Mouse (Mus musculus): ENCODE measurements around the gene Ptpn18. TPM values are rescaled to one million over a fixed set of nuclear protein-coding genes. Genes with fewer than 3 reads are reported as not detected.
"Not testable (repeated sequence)": the region's sequence is repeated elsewhere in the genome, so short reads cannot be mapped to it uniquely, and the experiment has no call there.

Ptpn18 gene
- total RNA-seq (2021): 1 to 10 TPM; 4.0 to 4.3 TPM
- long read RNA-seq, experiment 1, partial matches to known transcripts: 14 of 16 reads
- long read RNA-seq, experiment 1, other reads (novel, unspliced or antisense): 1 of 16 reads
- long read RNA-seq, experiment 2, partial matches to known transcripts: 24 of 24 reads
- long read RNA-seq, experiment 2, other reads (novel, unspliced or antisense): 0 of 24 reads

GRCm38 (mm10) chr1:34459284-34460060, at the start of gene Ptpn18:
Gene Ptpn18 (plus strand): TSS chr1:34459762.
- DNase-seq: peak; percentile 94 to 98

- no peak for DNase-seq
Observed at GRCm38 (mm10) chr1:34428466-34428865, 31.1 kb upstream of the Ptpn18 start.

- no peak for DNase-seq
Observed at GRCm38 (mm10) chr1:34429281-34429680, 30.3 kb upstream of the Ptpn18 start.

GRCm38 (mm10) chr1:34430981-34431380, 28.6 kb upstream of the Ptpn18 start:
- no peak for DNase-seq

DNA sequence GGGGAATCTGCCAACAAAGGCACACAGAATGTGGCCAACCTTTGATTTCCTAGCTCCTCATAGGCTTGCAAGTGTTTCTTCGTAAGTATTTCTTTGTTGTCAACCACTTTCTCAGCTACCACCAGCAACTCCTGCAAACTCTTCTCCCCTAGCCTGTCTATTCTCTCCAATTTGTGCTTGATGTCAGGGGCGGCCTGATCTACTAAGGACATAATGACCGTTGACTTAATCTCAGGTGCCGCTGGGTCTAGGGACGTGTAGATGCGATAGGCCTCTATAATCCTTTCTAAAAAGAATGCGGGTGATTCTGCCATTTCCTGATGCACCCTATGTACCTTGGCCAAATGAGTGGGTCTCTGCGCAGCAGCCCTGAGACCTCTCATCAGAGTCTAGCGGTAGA, 28.1 kb upstream of the Ptpn18 start:
- no peak for DNase-seq

- DNase-seq: peak in 1 of 2 experiments; percentile 48
Observed at GRCm38 (mm10) chr1:34432411-34432775, 27.2 kb upstream of the Ptpn18 start.

DNA sequence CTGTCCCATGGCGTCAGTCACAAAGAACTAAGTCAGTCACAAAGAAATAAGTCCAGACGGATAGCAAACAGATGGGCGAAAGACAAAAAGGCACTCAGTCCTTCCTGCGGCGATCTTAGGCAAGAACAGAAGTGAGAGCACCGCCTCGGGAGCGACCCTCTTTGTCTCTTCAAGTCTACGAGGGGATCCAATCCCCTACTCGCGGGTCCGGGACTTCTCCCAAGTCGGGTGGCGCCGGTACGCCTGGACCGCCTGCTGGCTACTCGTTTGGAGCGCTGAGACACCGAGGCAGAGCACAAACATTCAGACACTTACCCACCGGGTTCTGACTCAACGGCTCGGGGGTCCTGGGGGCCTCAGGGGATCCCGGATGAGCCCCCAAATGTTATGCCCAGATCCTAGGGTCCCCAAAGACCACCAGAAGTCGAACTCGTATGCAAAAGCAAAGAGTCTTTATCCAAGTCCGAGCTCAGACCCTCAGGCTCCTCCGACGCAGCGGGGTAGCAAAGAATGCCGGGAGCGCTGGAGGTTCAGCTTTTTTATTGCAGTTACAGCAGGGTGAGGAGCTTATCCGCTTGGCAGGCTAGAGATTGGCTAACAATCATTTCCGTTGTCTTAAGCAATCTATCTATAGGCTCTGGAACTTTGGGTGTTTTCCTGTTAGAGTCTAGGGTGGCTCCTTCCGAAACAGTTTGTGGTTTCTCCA, 26.6 kb upstream of the Ptpn18 start:
- peak; percentile 55 to 60 for DNase-seq

DNA sequence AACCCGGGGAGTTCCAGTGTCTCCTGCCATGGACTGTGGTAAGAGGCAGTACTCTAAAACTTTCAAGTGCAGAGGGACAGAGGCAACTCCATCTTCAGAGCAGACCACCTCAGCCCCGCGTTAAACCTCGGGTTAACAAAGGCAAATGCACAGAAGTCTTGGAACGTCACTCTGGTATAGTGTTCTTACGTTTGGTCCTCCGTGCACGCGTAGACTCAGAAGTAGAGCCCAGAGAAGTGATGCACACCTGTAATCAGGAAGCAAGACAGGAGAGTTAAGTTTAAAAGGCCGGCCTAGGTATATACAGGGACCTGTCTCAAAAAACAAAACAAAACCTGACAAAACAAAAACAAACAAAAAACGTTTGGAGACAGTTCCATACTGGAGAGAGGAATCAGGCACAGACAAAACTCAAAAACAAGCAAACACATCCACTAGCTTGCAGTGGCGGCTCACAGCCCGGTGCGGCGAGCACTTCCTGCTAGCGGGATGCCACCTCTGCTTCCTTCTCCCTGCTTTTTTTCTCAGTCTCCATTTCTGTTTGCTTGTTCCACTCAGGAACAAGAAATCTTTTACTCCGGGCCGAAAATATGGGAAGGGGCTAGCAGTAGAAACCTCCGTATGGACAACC, 25.6 kb upstream of the Ptpn18 start:
- DNase-seq: peak; percentile 23 to 44

- DNase-seq: peak; percentile 92 to 97
Observed at GRCm38 (mm10) chr1:34434660-34435160, 24.9 kb upstream of the Ptpn18 start.

GRCm38 (mm10) chr1:34435371-34436120, 24.0 kb upstream of the Ptpn18 start:
- DNase-seq: no peak

GRCm38 (mm10) chr1:34436374-34436773, 23.2 kb upstream of the Ptpn18 start:
- DNase-seq: no peak

GRCm38 (mm10) chr1:34437366-34437765, 22.2 kb upstream of the Ptpn18 start:
- not testable (repeated sequence) for DNase-seq

- no peak for DNase-seq
Observed at GRCm38 (mm10) chr1:34438381-34439051, 21.0 kb upstream of the Ptpn18 start.

GRCm38 (mm10) chr1:34439215-34439960, 20.2 kb upstream of the Ptpn18 start, which contains the start of the genes Ccdc115 and Imp4:
Gene Ccdc115 (minus strand): TSS chr1:34439672.
Gene Imp4 (plus strand): TSS chr1:34439851.
- DNase-seq: peak; percentile 95 to 98

DNA sequence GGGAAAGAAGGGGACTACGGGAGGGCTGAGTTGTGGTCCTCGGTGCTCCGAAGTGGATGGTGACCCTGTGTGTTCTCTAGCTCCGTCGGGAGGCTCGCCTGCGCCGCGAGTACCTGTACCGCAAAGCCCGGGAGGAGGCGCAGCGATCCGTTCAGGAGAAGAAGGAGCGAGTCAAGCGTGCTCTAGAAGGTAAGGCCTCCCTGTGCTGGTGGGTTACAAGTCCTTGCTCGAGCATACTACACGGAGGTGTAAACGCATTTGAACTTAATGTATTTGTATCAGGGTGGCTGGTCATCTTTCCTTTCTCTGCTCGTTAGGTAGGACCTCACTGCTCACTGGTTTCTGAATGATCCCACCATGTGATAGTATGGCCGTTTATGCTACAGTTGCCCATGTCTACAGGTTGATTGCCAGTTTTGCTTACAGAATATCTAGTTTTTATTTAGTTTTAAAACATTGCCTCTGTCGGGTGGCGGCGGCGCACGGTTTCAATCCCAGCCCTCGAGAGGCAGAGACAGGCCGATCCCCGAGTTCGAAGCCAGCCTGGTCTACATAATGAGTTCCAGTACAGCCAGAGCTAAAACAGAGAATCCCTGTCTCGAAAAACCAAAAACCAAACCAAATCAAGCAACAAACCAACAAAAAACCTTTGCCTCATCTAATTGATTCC, 19.5 kb upstream of the Ptpn18 start:
- no peak for DNase-seq

- no peak for DNase-seq
Observed at GRCm38 (mm10) chr1:34443124-34443523, 16.4 kb upstream of the Ptpn18 start.

GRCm38 (mm10) chr1:34458431-34458830, 1.1 kb upstream of the Ptpn18 start:
- no peak for DNase-seq

- no peak for DNase-seq
Observed at GRCm38 (mm10) chr1:34460061-34460441, 489 bp downstream of the Ptpn18 start.

GRCm38 (mm10) chr1:34462766-34463165, 3.2 kb downstream of the Ptpn18 start:
- peak; percentile 74 to 75 for DNase-seq
